Mouse (Mus musculus) ES-E14 (cell line): ENCODE measurements at regions not wholly inside any gene's neighbourhood (a gene's known extent, or its start where the extent isn't known, plus 50 kb on each side); places are given as distances from the start of the nearest gene placed in this dataset.

ENCODE experiments used
- DNase-seq: peaks from one replicate; pipeline ENCODE4 v3.0.0-alpha.2; 2013; ENCODE audit warnings: low read depth, low spot score
- H3K27ac ChIP-seq: 2 replicates; pipeline ENCODE4 v1.5.1; 2012; ENCODE audit warnings: low read depth, mild to moderate bottlenecking, low read length, moderate library complexity, mixed read lengths; ENCODE audit not compliant: poor library complexity, insufficient read depth, severe bottlenecking
- H3K36me3 ChIP-seq: 2 replicates; pipeline ENCODE4 v1.6.1; 2012; ENCODE audit warnings: mild to moderate bottlenecking, low read length, moderate library complexity, mixed read lengths; ENCODE audit not compliant: control insufficient read depth, poor library complexity, insufficient read depth, severe bottlenecking
- H3K4me1 ChIP-seq, 2 experiments: fragments of 150-350 bp in 1 of 2; sonication (generic) in 1 of 2; 2 replicates each; pipeline ENCODE4 v1.6.1; 2012; ENCODE audit warnings: low read length in 2 of 2, mild to moderate bottlenecking in 1 of 2, mixed read lengths in 1 of 2; ENCODE audit not compliant: control insufficient read depth in 2 of 2, insufficient read depth in 2 of 2, poor library complexity in 1 of 2
- H3K4me3 ChIP-seq, 2 experiments: fragments of 150-350 bp in 1 of 2; sonication (generic) in 1 of 2; 2 replicates each; pipeline ENCODE4 v1.5.1; 2012; ENCODE audit warnings: low read length in 2 of 2, low read depth in 1 of 2, mild to moderate bottlenecking in 1 of 2, mixed read lengths in 1 of 2; ENCODE audit not compliant: insufficient read depth in 1 of 2, poor library complexity in 1 of 2, severe bottlenecking in 1 of 2
- H3K9ac ChIP-seq: 2 replicates; pipeline ENCODE4 v1.6.1; 2012; ENCODE audit warnings: low read depth, mild to moderate bottlenecking, low read length, mixed read lengths; ENCODE audit not compliant: poor library complexity, insufficient read depth, severe bottlenecking
- H3K9me3 ChIP-seq: fragments of 150-350 bp; sonication (generic); 2 replicates; pipeline ENCODE4 v1.6.1; 2012; ENCODE audit warnings: low read depth, mild to moderate bottlenecking, low read length; ENCODE audit not compliant: control insufficient read depth, insufficient read depth
- CHD2 ChIP-seq: IDR thresholded peaks from 2 replicates; pipeline ENCODE4 v1.6.1; 2014; ENCODE audit warnings: mild to moderate bottlenecking, low read depth, low read length, inconsistent platforms
- HCFC1 ChIP-seq: IDR thresholded peaks from 2 replicates; pipeline ENCODE4 v1.6.1; 2012; ENCODE audit warnings: low read length, inconsistent platforms, borderline replicate concordance; ENCODE audit not compliant: insufficient read depth
- MAFK ChIP-seq: IDR thresholded peaks from 2 replicates; pipeline ENCODE4 v1.6.1; 2014; ENCODE audit warnings: mild to moderate bottlenecking, low read depth, low read length, inconsistent platforms; ENCODE audit not compliant: insufficient read depth
- ZC3H11A ChIP-seq: IDR thresholded peaks from 2 replicates; pipeline ENCODE4 v1.6.1; 2012; ENCODE audit warnings: low read depth, mild to moderate bottlenecking, inconsistent platforms, low read length, borderline replicate concordance
- ZNF384 ChIP-seq: IDR thresholded peaks from 2 replicates; pipeline ENCODE4 v1.6.1; 2012; ENCODE audit warnings: low read depth, low read length, inconsistent platforms
- in situ Hi-C, 2 experiments: fragments of 600-800 bp; cut with MboI; formaldehyde crosslinking; loops; one replicate each; pipeline ENCODE4 v1.15.1; 2025; ENCODE audit warnings: low sequenced_read_pairs in 2 of 2, inconsistent platforms in 1 of 2; ENCODE audit not compliant: unreplicated experiment in 2 of 2

- H3K9ac ChIP-seq, result no peak overlapping the region
- DNase-seq, result no peak
- no peaks in the 10 kb centered on the region for H3K36me3 ChIP-seq
- H3K9me3 ChIP-seq, result no peaks in the 10 kb centered on the region
- no peaks in the 10 kb centered on the region; a peak in 1 of 4 replicates for H3K4me1 ChIP-seq
- no peak overlapping the region for H3K27ac ChIP-seq
- H3K4me3 ChIP-seq, result no peak overlapping the region
- in situ Hi-C loops, result no loop called here
- no peak for TF ChIP-seq HCFC1
- TF ChIP-seq ZNF384, result no peak
- no peak for TF ChIP-seq ZC3H11A
- TF ChIP-seq MAFK, result no peak
- TF ChIP-seq CHD2, result no peak
These were observed 55.6 kb upstream of the Arhgap5 start for GRCm38 (mm10) chr12:52448218-52448617.

GRCm38 (mm10) chr12:52453890-52454289, 49.9 kb upstream of the Arhgap5 start:
- H3K9me3 ChIP-seq, result no peaks in the 10 kb centered on the region
- no peak for DNase-seq
- TF ChIP-seq ZC3H11A, result no peak
- TF ChIP-seq HCFC1, result no peak
- TF ChIP-seq ZNF384, result no peak
- TF ChIP-seq CHD2, result no peak
- TF ChIP-seq MAFK, result no peak
- H3K36me3 ChIP-seq, result no peaks in the 10 kb centered on the region
- H3K4me1 ChIP-seq, result no peaks in the 10 kb centered on the region
- no peak overlapping the region for H3K9ac ChIP-seq
- H3K27ac ChIP-seq, result no peak overlapping the region
- no peak overlapping the region for H3K4me3 ChIP-seq
- in situ Hi-C loops, result no loop called here
